Mouse (Mus musculus): ENCODE data around the gene Jam3. TPM values are rescaled to one million over a fixed set of nuclear protein-coding genes. Genes with fewer than 3 reads are reported as not detected.

Gene Jam3
- polyA plus RNA-seq, 1 experiment from 2014 or later = 50.1 TPM

DNA sequence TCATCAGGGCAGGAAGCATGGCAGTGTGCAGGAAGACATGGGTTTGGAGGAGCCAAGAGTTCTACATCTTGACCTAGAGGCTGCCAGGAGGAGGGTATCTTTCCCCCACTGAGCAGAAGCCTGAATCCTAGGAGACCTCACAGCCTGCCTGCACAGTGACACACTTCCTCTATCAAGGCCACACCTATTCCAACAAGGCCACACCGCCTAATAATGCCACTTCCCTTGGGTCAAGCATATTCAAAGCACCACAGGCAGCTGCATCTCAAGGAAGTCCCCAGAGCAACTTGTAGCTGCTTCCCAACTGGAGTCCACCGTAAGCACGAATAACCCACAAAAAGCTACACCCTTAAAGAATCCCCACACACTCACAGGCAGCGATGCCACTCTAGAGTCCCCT is 33.1 kb downstream of the Jam3 start:
- H3K4me2 ChIP-seq = no peak overlapping the region
- 82% methylated on average over 4 of the region's 4 CpGs for WGBS (ENCODE audit: insufficient replicate concordance)
- H3K27me3 ChIP-seq (ENCODE audit: control insufficient read depth, insufficient read depth, low read length) = no peaks in the 10 kb centered on the region
- ATAC-seq (replicated peaks; ENCODE audit: insufficient number of reproducible peaks, low FRiP score, low TSS enrichment) = no peak
- 0 out of 2 replicates have a peak, but pooled peaks cover 3% of the 10 kb centered on the region for H3K4me1 ChIP-seq (ENCODE audit: control insufficient read depth, insufficient read depth, low read length)
- H3K9me3 ChIP-seq (replicated peaks; ENCODE audit: control insufficient read depth, low read length) = no peaks in the 10 kb centered on the region
- no peak overlapping the region for H3K27ac ChIP-seq (ENCODE audit: low read depth, low read length)
- no peak overlapping the region for H3K4me3 ChIP-seq (ENCODE audit: low read depth, low read length)
- H3K9ac ChIP-seq (ENCODE audit: low read depth, low read length) = no peak overlapping the region
- H3K36me3 ChIP-seq (ENCODE audit: control insufficient read depth, insufficient read depth, low read length) = no peaks in the 10 kb centered on the region

- Histone ChIP-seq H3K4me3 (ENCODE audit: low read depth, low read length) (no peak overlapping the region), H3K9ac (ENCODE audit: low read depth, low read length) (no peak overlapping the region), H3K9me3 (replicated peaks; ENCODE audit: control insufficient read depth, low read length) (no peaks in the 10 kb centered on the region), H3K27ac (ENCODE audit: low read depth, low read length) (no peak overlapping the region), H3K36me3 (ENCODE audit: control insufficient read depth, insufficient read depth, low read length) (no peaks in the 10 kb centered on the region), H3K4me2 (no peak overlapping the region), H3K27me3 (ENCODE audit: control insufficient read depth, insufficient read depth, low read length) (no peaks in the 10 kb centered on the region), H3K4me1 (ENCODE audit: control insufficient read depth, insufficient read depth, low read length) (0 out of 2 replicates have a peak, but pooled peaks cover 3% of the 10 kb centered on the region)
- 78% methylated on average over 9 of the region's 9 CpGs for WGBS (ENCODE audit: insufficient replicate concordance)
- ATAC-seq (replicated peaks; ENCODE audit: insufficient number of reproducible peaks, low FRiP score, low TSS enrichment) = no peak
These were observed 34.0 kb downstream of the Jam3 start for GRCm38 (mm10) chr9:27121254-27121653.

GRCm38 (mm10) chr9:27111756-27112155 is 43.5 kb downstream of the Jam3 start:
- H3K27ac ChIP-seq (ENCODE audit: low read depth, low read length) = no peak overlapping the region
- WGBS (ENCODE audit: insufficient replicate concordance) = 84% methylated on average over 3 of the region's 3 CpGs
- H3K4me3 ChIP-seq (ENCODE audit: low read depth, low read length) = no peak overlapping the region
- H3K36me3 ChIP-seq (ENCODE audit: control insufficient read depth, insufficient read depth, low read length) = no peaks in the 10 kb centered on the region
- no peak overlapping the region for H3K4me2 ChIP-seq
- H3K9me3 ChIP-seq (replicated peaks; ENCODE audit: control insufficient read depth, low read length) = no peaks in the 10 kb centered on the region
- peaks cover 15% of the 10 kb centered on the region for H3K4me1 ChIP-seq (ENCODE audit: control insufficient read depth, insufficient read depth, low read length)
- H3K9ac ChIP-seq (ENCODE audit: low read depth, low read length) = no peak overlapping the region
- no peaks in the 10 kb centered on the region for H3K27me3 ChIP-seq (ENCODE audit: control insufficient read depth, insufficient read depth, low read length)
- no peak for ATAC-seq (replicated peaks; ENCODE audit: insufficient number of reproducible peaks, low FRiP score, low TSS enrichment)

DNA sequence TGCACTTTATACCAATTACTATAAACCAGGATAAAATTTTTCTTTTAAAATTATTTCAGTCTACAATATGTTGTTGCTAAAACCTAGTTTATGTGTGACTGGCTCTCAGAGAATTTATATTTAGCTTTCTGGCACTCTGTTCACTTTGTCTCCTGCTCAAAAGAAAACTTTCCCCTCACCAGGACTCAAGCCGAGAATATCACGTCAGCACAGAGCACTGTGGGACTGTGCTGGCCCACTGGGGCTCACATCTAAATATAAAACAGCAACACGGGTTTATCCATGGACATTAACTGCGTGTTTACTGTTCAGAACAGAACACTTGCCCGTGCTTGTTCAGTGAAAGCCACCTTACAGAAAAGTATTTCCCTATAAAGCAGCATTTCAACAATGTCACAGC is 44.5 kb downstream of the Jam3 start:
- Histone ChIP-seq H3K36me3 (ENCODE audit: control insufficient read depth, insufficient read depth, low read length) (no peaks in the 10 kb centered on the region), H3K9me3 (replicated peaks; ENCODE audit: control insufficient read depth, low read length) (no peaks in the 10 kb centered on the region), H3K4me3 (ENCODE audit: low read depth, low read length) (no peak overlapping the region), H3K9ac (ENCODE audit: low read depth, low read length) (no peak overlapping the region), H3K27ac (ENCODE audit: low read depth, low read length) (peak overlapping the region; percentile 29; the same call in 1 of the 2 replicates), H3K4me2 (no peak overlapping the region), H3K4me1 (ENCODE audit: control insufficient read depth, insufficient read depth, low read length) (peaks cover 15% of the 10 kb centered on the region), H3K27me3 (ENCODE audit: control insufficient read depth, insufficient read depth, low read length) (no peaks in the 10 kb centered on the region)
- ATAC-seq (replicated peaks; ENCODE audit: insufficient number of reproducible peaks, low FRiP score, low TSS enrichment) = no peak
- 48% methylated on average over 5 of the region's 5 CpGs for WGBS (ENCODE audit: insufficient replicate concordance)

- Histone ChIP-seq H3K4me2 (peak overlapping the region; percentile 35), H3K27ac (ENCODE audit: low read depth, low read length) (no peak overlapping the region), H3K36me3 (ENCODE audit: control insufficient read depth, insufficient read depth, low read length) (no peaks in the 10 kb centered on the region), H3K9me3 (replicated peaks; ENCODE audit: control insufficient read depth, low read length) (no peaks in the 10 kb centered on the region), H3K4me3 (ENCODE audit: low read depth, low read length) (no peak overlapping the region), H3K27me3 (ENCODE audit: control insufficient read depth, insufficient read depth, low read length) (no peaks in the 10 kb centered on the region), H3K9ac (ENCODE audit: low read depth, low read length) (0 out of 2 replicates have a peak overlapping the region, but pooled peaks have one; percentile 22), H3K4me1 (ENCODE audit: control insufficient read depth, insufficient read depth, low read length) (peaks cover 15% of the 10 kb centered on the region)
- peak; percentile 62 for ATAC-seq (replicated peaks; ENCODE audit: insufficient number of reproducible peaks, low FRiP score, low TSS enrichment)
- WGBS (ENCODE audit: insufficient replicate concordance) = 58% methylated on average over 22 of the region's 22 CpGs
These were observed 45.4 kb downstream of the Jam3 start for GRCm38 (mm10) chr9:27109533-27110514.

DNA sequence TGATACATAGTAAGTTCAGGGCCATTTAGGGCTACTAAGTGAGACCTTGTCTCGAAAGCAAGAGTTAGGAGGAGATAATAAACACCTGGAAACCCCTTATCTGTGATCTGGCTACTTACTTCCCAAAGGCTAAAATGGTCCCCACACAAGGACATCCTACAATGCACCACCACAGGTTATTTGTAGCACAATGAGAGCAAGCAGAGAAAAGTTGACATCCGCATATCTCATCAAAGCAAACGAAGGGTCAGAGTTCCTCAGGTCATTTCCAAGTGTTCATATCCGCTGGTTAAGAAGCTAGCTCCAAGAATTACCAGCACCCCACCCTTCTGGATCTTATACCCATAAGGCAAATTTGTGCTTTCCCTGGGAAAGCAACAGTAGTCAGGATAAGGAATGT is 46.8 kb downstream of the Jam3 start:
- Histone ChIP-seq H3K4me1 (ENCODE audit: control insufficient read depth, insufficient read depth, low read length) (peaks cover 15% of the 10 kb centered on the region), H3K4me2 (no peak overlapping the region), H3K36me3 (ENCODE audit: control insufficient read depth, insufficient read depth, low read length) (0 out of 2 replicates have a peak, but pooled peaks cover 2% of the 10 kb centered on the region), H3K4me3 (ENCODE audit: low read depth, low read length) (no peak overlapping the region), H3K27ac (ENCODE audit: low read depth, low read length) (no peak overlapping the region), H3K9me3 (replicated peaks; ENCODE audit: control insufficient read depth, low read length) (no peaks in the 10 kb centered on the region), H3K27me3 (ENCODE audit: control insufficient read depth, insufficient read depth, low read length) (no peaks in the 10 kb centered on the region), H3K9ac (ENCODE audit: low read depth, low read length) (no peak overlapping the region)
- WGBS (ENCODE audit: insufficient replicate concordance) = 69% methylated on average over 4 of the region's 4 CpGs
- ATAC-seq (replicated peaks; ENCODE audit: insufficient number of reproducible peaks, low FRiP score, low TSS enrichment) = no peak

DNA sequence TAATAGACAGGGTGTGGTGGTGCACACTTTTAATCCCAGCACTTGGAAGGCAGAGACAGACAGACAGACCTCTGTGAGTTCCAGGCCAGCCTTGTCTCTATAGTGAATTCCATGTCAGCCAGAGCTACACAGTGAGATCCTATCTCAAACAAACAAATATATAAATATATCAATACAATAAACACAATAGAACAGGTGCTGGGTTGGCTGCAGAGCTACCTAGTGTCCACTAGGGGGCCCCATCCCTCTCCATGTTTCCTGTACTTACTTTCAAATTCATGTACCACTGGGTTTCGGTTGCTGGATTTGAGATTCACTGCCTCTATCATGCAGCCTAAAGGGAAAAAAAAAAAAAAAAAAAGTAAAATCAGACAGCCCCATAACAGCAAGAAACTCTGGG is 49.1 kb downstream of the Jam3 start:
- Histone ChIP-seq H3K4me1 (ENCODE audit: control insufficient read depth, insufficient read depth, low read length) (peaks cover 15% of the 10 kb centered on the region), H3K27ac (ENCODE audit: low read depth, low read length) (no peak overlapping the region), H3K4me3 (ENCODE audit: low read depth, low read length) (no peak overlapping the region), H3K4me2 (no peak overlapping the region), H3K36me3 (ENCODE audit: control insufficient read depth, insufficient read depth, low read length) (peaks cover 10% of the 10 kb centered on the region), H3K9me3 (replicated peaks; ENCODE audit: control insufficient read depth, low read length) (no peaks in the 10 kb centered on the region), H3K27me3 (ENCODE audit: control insufficient read depth, insufficient read depth, low read length) (no peaks in the 10 kb centered on the region), H3K9ac (ENCODE audit: low read depth, low read length) (no peak overlapping the region)
- WGBS (ENCODE audit: insufficient replicate concordance) = 59% methylated on average over 1 of the region's 1 CpGs
- ATAC-seq (replicated peaks; ENCODE audit: insufficient number of reproducible peaks, low FRiP score, low TSS enrichment) = no peak

- Histone ChIP-seq H3K9me3 (replicated peaks; ENCODE audit: control insufficient read depth, low read length) (no peaks in the 10 kb centered on the region), H3K4me1 (ENCODE audit: control insufficient read depth, insufficient read depth, low read length) (no peaks in the 10 kb centered on the region), H3K4me3 (ENCODE audit: low read depth, low read length) (no peak overlapping the region), H3K27ac (ENCODE audit: low read depth, low read length) (no peak overlapping the region), H3K27me3 (ENCODE audit: control insufficient read depth, insufficient read depth, low read length) (no peaks in the 10 kb centered on the region), H3K9ac (ENCODE audit: low read depth, low read length) (no peak overlapping the region), H3K36me3 (ENCODE audit: control insufficient read depth, insufficient read depth, low read length) (peaks cover 28% of the 10 kb centered on the region), H3K4me2 (no peak overlapping the region)
- no peak for ATAC-seq (replicated peaks; ENCODE audit: insufficient number of reproducible peaks, low FRiP score, low TSS enrichment)
- 89% methylated on average over 6 of the region's 6 CpGs for WGBS (ENCODE audit: insufficient replicate concordance)
These were observed 53.8 kb downstream of the Jam3 start for GRCm38 (mm10) chr9:27101466-27101865.

Data from heart, embryonic 11.5 days (tissue).